Mouse (Mus musculus) forebrain, embryonic 14.5 days (tissue): ENCODE measurements around the gene Exph5. TPM values are rescaled to one million over a fixed set of nuclear protein-coding genes. Genes with fewer than 3 reads are reported as not detected.

ENCODE experiments used
- microRNA-seq: library from miRNA; unstranded; fragments of <30 nt; microRNA quantifications from one replicate; pipeline ENCODE4, GENCODE M21; 2016
- polyA plus RNA-seq: library from polyadenylated mRNA; unstranded; fragments of >200 nt; fragmentation: Nextera tagmentation; extraction: Ambion mirVana; gene quantifications from 2 replicates; pipeline ENCODE4 v1.2.1, GENCODE M21; 2014

Gene Exph5
- polyA plus RNA-seq, 1 experiment from 2014 or later, result 0.05 TPM

Small RNA genes within 50 kb of the gene (microRNA-seq; reads per million reads assigned to microRNA genes)
- not detected for gene Mir130c

Other genes starting within 250 kb of the Exph5 start
- gene Ddx10, start 53.6 kb upstream of the Exph5 start, polyA plus RNA-seq, result 22.8 and 24.7 TPM in 2 replicates
- gene Kdelc2, start 82.4 kb downstream of the Exph5 start, polyA plus RNA-seq, result 3.3 and 5.1 TPM in 2 replicates
- gene 4930550C14Rik, start 100.7 kb downstream of the Exph5 start, polyA plus RNA-seq, result 0.17 and 0.57 TPM in 2 replicates
- gene Atm, start 235.1 kb downstream of the Exph5 start, polyA plus RNA-seq, result 12.5 and 13.0 TPM in 2 replicates
- gene Npat, start 235.4 kb downstream of the Exph5 start, polyA plus RNA-seq, result 13.9 and 15.3 TPM in 2 replicates